Mouse (Mus musculus) CH12.LX (cell line): ENCODE results near the gene Adgrl1. TPM values are rescaled to one million over a fixed set of nuclear protein-coding genes. Genes with fewer than 3 reads are reported as not detected.
A peak's percentile ranks its signal among the peaks of the same experiment; 100 is the strongest.

Experiments
- DNase-seq: peaks from one replicate; pipeline ENCODE4 v3.0.0-alpha.2; 2013; ENCODE audit errors: extremely low read depth
- H3K27ac ChIP-seq: 2 replicates; pipeline ENCODE4 v1.5.1; 2012; ENCODE audit warnings: low read depth, mild to moderate bottlenecking, control low read depth, moderate library complexity; ENCODE audit not compliant: insufficient read depth
- H3K27me3 ChIP-seq: replicated peaks from 2 replicates; pipeline ENCODE3; 2012; ENCODE audit warnings: inconsistent platforms
- H3K36me3 ChIP-seq, 2 experiments: replicated peaks in 1 of 2; 2 replicates each; pipeline versions ENCODE3 to v1.6.1; 2012; ENCODE audit warnings: inconsistent platforms in 1 of 2, low read length in 1 of 2, mild to moderate bottlenecking in 1 of 2, mixed read lengths in 1 of 2, moderate library complexity in 1 of 2; ENCODE audit not compliant: control insufficient read depth in 1 of 2, insufficient read depth in 1 of 2
- H3K4me1 ChIP-seq, 2 experiments: 2 replicates each; pipeline ENCODE4 v1.6.1; 2012; ENCODE audit warnings: inconsistent platforms in 1 of 2, moderate library complexity in 1 of 2; ENCODE audit not compliant: insufficient read depth in 2 of 2, control insufficient read depth in 1 of 2
- H3K4me2 ChIP-seq: 2 replicates; pipeline ENCODE4 v1.6.1; 2012; ENCODE audit warnings: low read depth, mild to moderate bottlenecking, control low read depth; ENCODE audit not compliant: poor library complexity, insufficient read depth, severe bottlenecking
- H3K4me3 ChIP-seq, 3 experiments: fragments of 150-350 bp in 1 of 3; sonication (generic) in 1 of 3; replicated peaks in 1 of 3; 2 replicates each; pipeline versions ENCODE3 to v1.5.1; 2011 to 2012; ENCODE audit warnings: low read depth in 2 of 3, low read length in 2 of 3, mild to moderate bottlenecking in 2 of 3, moderate library complexity in 2 of 3, control low read depth in 1 of 3, improper control_type of control experiment in 1 of 3, inconsistent platforms in 1 of 3, mixed read lengths in 1 of 3; ENCODE audit not compliant: poor library complexity in 1 of 3
- H3K79me2 ChIP-seq: replicated peaks from 2 replicates; pipeline ENCODE4 v1.6.1; 2012; ENCODE audit warnings: mild to moderate bottlenecking, moderate library complexity; ENCODE audit not compliant: control insufficient read depth, poor library complexity, insufficient read depth, severe bottlenecking; ENCODE audit errors: extremely low read depth
- H3K9ac ChIP-seq: 2 replicates; pipeline ENCODE4 v1.6.1; 2012; ENCODE audit warnings: low read depth, mild to moderate bottlenecking, control low read depth, moderate library complexity; ENCODE audit not compliant: insufficient read depth
- H3K9me3 ChIP-seq: replicated peaks from 2 replicates; pipeline ENCODE3; 2012; ENCODE audit warnings: low read length, inconsistent platforms, mixed read lengths
- BHLHE40 ChIP-seq: IDR thresholded peaks from 2 replicates; pipeline ENCODE4 v1.6.1; 2011; ENCODE audit warnings: mild to moderate bottlenecking, low read depth, low read length, improper control_type of control experiment
- CHD1 ChIP-seq: IDR thresholded peaks from 2 replicates; pipeline ENCODE4 v1.6.1; 2012; ENCODE audit warnings: low read depth, low read length, improper control_type of control experiment, inconsistent platforms
- CHD2 ChIP-seq: IDR thresholded peaks from 2 replicates; pipeline ENCODE4 v1.6.1; 2011; ENCODE audit warnings: low read length, improper control_type of control experiment
- CTCF ChIP-seq, 2 experiments: IDR thresholded peaks in 1 of 2; conservative IDR thresholded peaks in 1 of 2; 2 replicates each; pipeline ENCODE4 v1.5.1; 2011 to 2012; ENCODE audit warnings: low read depth in 2 of 2, low read length in 2 of 2, improper control_type of control experiment in 1 of 2, inconsistent platforms in 1 of 2, mild to moderate bottlenecking in 1 of 2, moderate library complexity in 1 of 2
- ELF1 ChIP-seq: IDR thresholded peaks from 2 replicates; pipeline ENCODE4 v1.6.1; 2014; ENCODE audit warnings: low read depth, mild to moderate bottlenecking, inconsistent platforms, low read length, improper control_type of control experiment
- HCFC1 ChIP-seq: IDR thresholded peaks from 2 replicates; pipeline ENCODE4 v1.6.1; 2012; ENCODE audit warnings: low read depth, mild to moderate bottlenecking, inconsistent platforms, low read length, improper control_type of control experiment
- MAFK ChIP-seq: IDR thresholded peaks from 2 replicates; pipeline ENCODE4 v1.6.1; 2011; ENCODE audit warnings: low read length, improper control_type of control experiment; ENCODE audit not compliant: insufficient replicate concordance
- MAX ChIP-seq: IDR thresholded peaks from 2 replicates; pipeline ENCODE4 v1.6.1; 2011; ENCODE audit warnings: low read length, improper control_type of control experiment
- MXI1 ChIP-seq: IDR thresholded peaks from 2 replicates; pipeline ENCODE4 v1.6.1; 2011; ENCODE audit warnings: mild to moderate bottlenecking, low read depth, low read length, improper control_type of control experiment
- MYC ChIP-seq: IDR thresholded peaks from 2 replicates; pipeline ENCODE4 v1.6.1; 2011; ENCODE audit warnings: low read depth, mild to moderate bottlenecking, improper control_type of control experiment, low read length
- NELFE ChIP-seq: IDR thresholded peaks from 2 replicates; pipeline ENCODE4 v1.6.1; 2011; ENCODE audit warnings: low read depth, low read length, improper control_type of control experiment
- NRF1 ChIP-seq: IDR thresholded peaks from 2 replicates; pipeline ENCODE4 v1.6.1; 2014; ENCODE audit warnings: low read depth, mild to moderate bottlenecking, inconsistent platforms, low read length, improper control_type of control experiment, moderate library complexity
- POLR2AphosphoS2 ChIP-seq: IDR thresholded peaks from 2 replicates; pipeline ENCODE4 v1.6.1; 2011; ENCODE audit warnings: low read depth, low read length, improper control_type of control experiment
- RAD21 ChIP-seq: IDR thresholded peaks from 2 replicates; pipeline ENCODE4 v1.6.1; 2011; ENCODE audit warnings: low read depth, mild to moderate bottlenecking, low read length, improper control_type of control experiment, moderate library complexity
- SIN3A ChIP-seq: IDR thresholded peaks from 2 replicates; pipeline ENCODE4 v1.6.1; 2012; ENCODE audit warnings: low read length, improper control_type of control experiment, inconsistent platforms
- SMC3 ChIP-seq: IDR thresholded peaks from 2 replicates; pipeline ENCODE4 v1.6.1; 2011; ENCODE audit warnings: low read depth, low read length, improper control_type of control experiment
- TBP ChIP-seq: conservative IDR thresholded peaks from 2 replicates; pipeline ENCODE4 v1.6.1; 2011; ENCODE audit warnings: low read depth, low read length, improper control_type of control experiment
- TCF12 ChIP-seq: IDR thresholded peaks from 2 replicates; pipeline ENCODE4 v1.6.1; 2014; ENCODE audit warnings: low read depth, mild to moderate bottlenecking, inconsistent platforms, low read length, improper control_type of control experiment
- UBTF ChIP-seq: IDR thresholded peaks from 2 replicates; pipeline ENCODE4 v1.6.1; 2012; ENCODE audit warnings: low read depth, mild to moderate bottlenecking, inconsistent platforms, low read length, improper control_type of control experiment, moderate library complexity
- ZC3H11A ChIP-seq: IDR thresholded peaks from 2 replicates; pipeline ENCODE4 v1.6.1; 2012; ENCODE audit warnings: low read depth, mild to moderate bottlenecking, inconsistent platforms, low read length, improper control_type of control experiment
- dilution Hi-C: fragments of 300-500 bp; cut with MboI; formaldehyde crosslinking; loops from 2 replicates; pipeline ENCODE4 v1.14.3; 2020; ENCODE audit warnings: low sequenced_read_pairs; ENCODE audit not compliant: extremely low pct_unique_long_range_greater_than_20kb, extremely low pct_ligation_motif_present
- in situ Hi-C: fragments of 300-500 bp; cut with MboI; formaldehyde crosslinking; loops from 3 replicates; pipeline ENCODE4 v1.14.3; 2019; ENCODE audit warnings: low sequenced_read_pairs, low pct_ligation_motif_present, low pct_unique_long_range_greater_than_20kb, mixed read lengths
- polyA plus RNA-seq: library from polyadenylated mRNA; unstranded; fragments of >175 nt; gene quantifications from 2 replicates; pipeline ENCODE4 v1.2.1, GENCODE M21; 2012; ENCODE audit warnings: low read depth; ENCODE audit not compliant: insufficient read length
- total RNA-seq, 2 experiments: library from RNA; depleted of rRNA; stranded (reverse); fragments of 300-350 nt in 1 of 2; fragments of >200 nt in 1 of 2; gene quantifications; 2 replicates each; pipeline ENCODE4 v1.2.3; 2012 to 2014

Adgrl1 gene
- total and polyA plus RNA-seq, 3 experiments, result 4.4 to 14.8 (median 14.5) TPM

- Histone ChIP-seq H3K36me3 (peaks cover 0 to 32% of the 10 kb centered on the region in 2 experiments), H3K4me2 (peak overlapping the region; percentile 84), H3K27me3 (no peaks in the 10 kb centered on the region), H3K9ac (peak overlapping the region; percentile 63; the same call in 1 of the 2 replicates), H3K4me3 (peak overlapping the region; percentile 72 to 89 (median 87)), H3K9me3 (no peaks in the 10 kb centered on the region), H3K79me2 (peaks cover 32% of the 10 kb centered on the region), H3K27ac (no peak overlapping the region), H3K4me1 (peaks cover 0 to 22% of the 10 kb centered on the region in 2 experiments; a peak in 2 of 4 replicates)
- peak; percentile 78 for DNase-seq
- TF ChIP-seq MAFK, result no peak
- TF ChIP-seq SMC3, result peak; percentile 65
- TF ChIP-seq ZC3H11A, result no peak
- TF ChIP-seq MYC, result 0 out of 2 replicates have a peak, but pooled peaks have one; percentile 40
- TF ChIP-seq MAX, result 0 out of 2 replicates have a peak, but pooled peaks have one; percentile 44
- TF ChIP-seq BHLHE40, result 0 out of 2 replicates have a peak, but pooled peaks have one; percentile 11
- peak; percentile 77; the same call in 1 of the 2 replicates for TF ChIP-seq MXI1
- no peak for TF ChIP-seq POLR2AphosphoS2
- TF ChIP-seq TCF12, result peak; percentile 36; the same call in 1 of the 2 replicates
- TF ChIP-seq TBP, result no peak
- peak; percentile 51 for TF ChIP-seq RAD21
- TF ChIP-seq NELFE, result 0 out of 2 replicates have a peak, but pooled peaks have one; percentile 6
- TF ChIP-seq CHD1, result no peak
- 0 out of 2 replicates have a peak, but pooled peaks have one; percentile 29 for TF ChIP-seq HCFC1
- peak; percentile 87 for TF ChIP-seq SIN3A
- 0 out of 2 replicates have a peak, but pooled peaks have one; percentile 13 for TF ChIP-seq NRF1
- 0 out of 2 replicates have a peak, but pooled peaks have one; percentile 25 for TF ChIP-seq CHD2
- TF ChIP-seq ELF1, result no peak
- no peak for TF ChIP-seq UBTF
- peak in 1 of 2 experiments; percentile 67; a peak in 2 of 4 replicates for TF ChIP-seq CTCF (conservative IDR thresholded peaks at IDR 0.05 in 1 of 2, IDR thresholded peaks at IDR 0.05 in 1 of 2; ENCODE audit: low read depth in 2 of 2, low read length in 2 of 2)
- dilution Hi-C loops, result no loop called here
- in situ Hi-C loops, result loop anchor here (10.0 kb wide), 2 partner anchors 62 to 172 kb away; no protein-coding TSS in a partner anchor
Measured at GRCm38 (mm10) chr8:83956789-83957188, 56.9 kb downstream of the Adgrl1 start.

GRCm38 (mm10) chr8:83964015-83964765 lies 64.3 kb downstream of the Adgrl1 start:
- Histone ChIP-seq H3K27ac (no peak overlapping the region), H3K9me3 (no peaks in the 10 kb centered on the region), H3K79me2 (peaks cover 19% of the 10 kb centered on the region), H3K4me2 (no peak overlapping the region), H3K9ac (no peak overlapping the region), H3K4me1 (no peaks in the 10 kb centered on the region; a peak in 1 of 4 replicates), H3K36me3 (peaks cover 35 to 91% of the 10 kb centered on the region in 2 experiments), H3K27me3 (no peaks in the 10 kb centered on the region), H3K4me3 (no peak overlapping the region)
- in situ Hi-C loops, result no loop called here
- dilution Hi-C loops, result no loop called here
- TF ChIP-seq NRF1 (no peak), SIN3A (no peak), POLR2AphosphoS2 (no peak), UBTF (no peak), MYC (no peak), TBP (no peak)
- DNase-seq, result no peak
